Mouse (Mus musculus) spleen, adult 2 months (tissue): Measurements from ENCODE around the gene Slc26a8. TPM values are rescaled to one million over a fixed set of nuclear protein-coding genes. Genes with fewer than 3 reads are reported as not detected.

Experiments used
- DNase-seq, 2 experiments: peaks; one replicate each; pipeline versions ENCODE4 v3.0.0 to v3.0.0-alpha.2; 2012 to 2021; ENCODE audit warnings: low spot score in 2 of 2, low read depth in 1 of 2
- H3K27ac ChIP-seq: fragments of 200-500 bp; 2 replicates; pipeline ENCODE4 v1.5.1; 2012; ENCODE audit warnings: low read length, inconsistent platforms; ENCODE audit not compliant: insufficient read depth
- H3K27me3 ChIP-seq: fragments of 200-500 bp; 2 replicates; pipeline ENCODE4 v1.6.1; 2012; ENCODE audit warnings: mild to moderate bottlenecking, moderate library complexity, low read length, inconsistent platforms; ENCODE audit not compliant: control insufficient read depth, insufficient read depth
- H3K36me3 ChIP-seq: fragments of 200-500 bp; 2 replicates; pipeline ENCODE4 v1.6.1; 2012; ENCODE audit warnings: mild to moderate bottlenecking, low read length, inconsistent platforms; ENCODE audit not compliant: control insufficient read depth, insufficient read depth
- H3K4me1 ChIP-seq: fragments of 200-500 bp; 2 replicates; pipeline ENCODE4 v1.6.1; 2011; ENCODE audit warnings: inconsistent platforms; ENCODE audit not compliant: control insufficient read depth, insufficient read depth, insufficient read length
- H3K4me3 ChIP-seq: fragments of 200-500 bp; 2 replicates; pipeline ENCODE4 v1.5.1; 2011; ENCODE audit warnings: mild to moderate bottlenecking, inconsistent platforms; ENCODE audit not compliant: insufficient read depth, insufficient read length; ENCODE audit errors: extremely low read depth
- CTCF ChIP-seq: fragments of 200-500 bp; IDR thresholded peaks from 2 replicates; pipeline ENCODE4 v1.5.1; 2011; ENCODE audit warnings: mild to moderate bottlenecking, inconsistent platforms; ENCODE audit not compliant: insufficient read depth, insufficient read length, insufficient replicate concordance; ENCODE audit errors: extremely low read depth
- POLR2A ChIP-seq: fragments of 200-500 bp; IDR thresholded peaks from 2 replicates; pipeline ENCODE4 v1.6.1; 2011; ENCODE audit warnings: low read depth, low read length, inconsistent platforms
- WGBS: fragments of 180-500 bp; shearing (Covaris S2); methylation state at CpG from one replicate; pipeline ENCODE4 v1.1.7; 2018; 5-methylcytosine and 5-hydroxymethylcytosine counted together
- polyA plus RNA-seq: library from polyadenylated mRNA; depleted of rRNA; stranded (reverse); fragments of >200 nt; gene quantifications from 2 replicates; pipeline ENCODE4 v1.2.3, GENCODE M21; 2012

The Slc26a8 gene
- polyA plus RNA-seq, 1 experiment, result 0.40 TPM

DNA sequence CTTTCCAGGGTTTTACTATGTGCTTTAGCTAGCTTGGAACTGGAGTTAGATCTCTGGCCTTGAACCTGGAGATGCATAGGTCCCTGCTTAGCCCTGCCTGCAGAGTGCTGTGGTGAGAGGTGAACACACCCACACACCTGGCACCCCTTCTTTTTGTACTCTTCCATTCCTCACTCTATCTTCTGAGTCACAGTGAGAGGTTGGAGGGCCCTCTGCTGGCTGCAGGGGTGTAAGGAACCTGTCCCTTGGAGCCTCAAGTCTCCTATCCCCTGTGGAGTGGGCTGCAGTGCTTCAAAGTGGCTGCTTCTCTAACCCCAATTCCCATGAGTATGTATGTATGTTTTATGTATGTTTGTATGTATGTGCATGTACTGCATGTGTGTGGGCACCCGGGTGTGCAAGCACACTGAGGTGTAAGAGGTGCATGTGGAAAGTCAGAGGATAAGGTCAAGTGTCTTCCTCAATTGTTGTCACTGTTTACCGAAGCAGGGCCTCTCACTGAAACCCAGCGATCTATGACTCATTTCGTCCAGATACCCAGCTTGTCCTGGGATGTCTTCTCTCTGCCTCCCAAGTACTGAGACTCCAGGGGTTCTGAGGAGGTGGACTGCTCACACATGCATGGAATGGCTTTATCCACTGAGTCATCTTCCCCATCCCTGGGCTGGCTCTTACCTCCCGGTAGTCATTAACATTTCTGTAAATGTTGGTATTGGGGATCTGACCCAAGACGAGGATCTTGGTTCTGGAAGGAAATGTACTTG is 41.2 kb downstream of the Slc26a8 start:
- peak in 1 of 2 experiments; percentile 43 for DNase-seq
- WGBS, result 57% methylated on average over 6 of the region's 6 CpGs
- TF ChIP-seq POLR2A (no peak), CTCF (peak; percentile 76; the same call in 1 of the 2 replicates)
- no peaks in the 10 kb centered on the region for H3K4me1 ChIP-seq
- no peak overlapping the region for H3K27ac ChIP-seq
- no peaks in the 10 kb centered on the region for H3K27me3 ChIP-seq
- no peak overlapping the region for H3K4me3 ChIP-seq
- H3K36me3 ChIP-seq, result no peaks in the 10 kb centered on the region

DNA sequence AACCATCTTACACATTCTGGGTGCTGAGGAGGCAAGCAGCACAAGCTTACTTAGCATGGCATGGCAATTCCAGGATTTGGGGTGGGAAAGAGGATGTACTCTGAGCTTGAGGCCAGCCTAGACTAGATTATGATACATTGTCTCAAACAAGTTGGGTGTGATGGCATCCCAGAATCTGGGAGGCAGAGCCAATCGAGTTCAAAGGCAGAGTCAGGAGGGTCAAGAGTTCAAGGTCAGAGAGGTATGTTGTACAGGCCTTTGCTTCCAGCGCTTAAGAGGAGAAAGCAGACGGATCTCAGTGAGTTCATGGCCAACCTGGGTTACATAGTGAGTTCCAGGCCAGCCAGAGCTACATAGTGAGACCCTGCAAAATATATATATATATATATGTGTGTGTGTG is 43.8 kb downstream of the Slc26a8 start:
- no peak overlapping the region for H3K27ac ChIP-seq
- no peaks in the 10 kb centered on the region for H3K36me3 ChIP-seq
- WGBS, result 83% methylated on average over 3 of the region's 3 CpGs
- H3K4me1 ChIP-seq, result no peaks in the 10 kb centered on the region
- no peak for TF ChIP-seq POLR2A
- TF ChIP-seq CTCF, result no peak
- DNase-seq, result no peak
- no peak overlapping the region for H3K4me3 ChIP-seq
- no peaks in the 10 kb centered on the region for H3K27me3 ChIP-seq

DNA sequence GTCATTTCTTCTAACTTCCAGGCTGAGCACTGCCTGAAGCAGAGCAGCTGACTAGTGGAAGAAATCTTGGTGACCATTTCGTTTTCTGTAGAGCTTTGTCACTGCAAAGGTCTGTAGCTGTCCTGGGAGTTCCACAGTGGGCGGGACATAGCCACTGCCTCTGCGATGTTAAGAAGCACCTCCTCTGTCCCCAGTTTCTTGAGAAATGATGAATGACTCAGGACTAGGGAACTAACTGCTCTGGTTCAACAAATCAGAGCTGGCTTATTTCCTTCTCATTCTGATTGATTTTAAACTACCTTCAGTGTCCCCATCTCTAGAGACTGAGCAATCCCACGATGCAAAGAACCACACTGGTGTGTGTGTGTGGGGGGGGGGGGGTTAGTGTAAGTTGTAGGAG is 45.9 kb downstream of the Slc26a8 start:
- Histone ChIP-seq H3K4me1 (no peaks in the 10 kb centered on the region), H3K36me3 (no peaks in the 10 kb centered on the region), H3K27me3 (no peaks in the 10 kb centered on the region), H3K27ac (no peak overlapping the region), H3K4me3 (no peak overlapping the region)
- whole genome bisulfite sequencing, result 29% methylated on average over 4 of the region's 4 CpGs
- TF ChIP-seq CTCF, result no peak
- TF ChIP-seq POLR2A, result no peak
- no peak for DNase-seq

DNA sequence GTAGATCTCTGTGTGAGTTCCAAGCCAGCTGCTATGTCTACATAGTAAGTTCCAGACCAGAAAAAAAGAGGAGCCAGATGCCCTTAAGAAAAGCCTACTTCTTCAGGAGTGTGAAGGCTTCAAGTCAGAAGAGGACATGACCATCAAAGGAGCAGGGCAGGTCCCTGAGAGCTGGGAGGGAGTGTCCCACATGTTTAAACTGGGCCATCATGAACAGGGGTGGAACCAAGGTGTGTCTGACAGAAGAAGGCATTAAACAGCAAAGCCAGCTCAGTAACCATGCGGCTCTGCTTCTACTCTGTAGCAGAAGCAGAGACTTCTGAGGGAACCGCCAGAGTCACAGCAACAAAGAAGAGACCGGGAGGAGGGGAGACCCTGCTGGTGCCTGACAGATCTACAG is 46.3 kb downstream of the Slc26a8 start:
- Histone ChIP-seq H3K27ac (no peak overlapping the region), H3K4me3 (no peak overlapping the region), H3K27me3 (no peaks in the 10 kb centered on the region), H3K36me3 (no peaks in the 10 kb centered on the region), H3K4me1 (no peaks in the 10 kb centered on the region)
- TF ChIP-seq POLR2A, result no peak
- no peak for TF ChIP-seq CTCF
- 58% methylated on average over 3 of the region's 3 CpGs for WGBS
- no peak for DNase-seq

DNA sequence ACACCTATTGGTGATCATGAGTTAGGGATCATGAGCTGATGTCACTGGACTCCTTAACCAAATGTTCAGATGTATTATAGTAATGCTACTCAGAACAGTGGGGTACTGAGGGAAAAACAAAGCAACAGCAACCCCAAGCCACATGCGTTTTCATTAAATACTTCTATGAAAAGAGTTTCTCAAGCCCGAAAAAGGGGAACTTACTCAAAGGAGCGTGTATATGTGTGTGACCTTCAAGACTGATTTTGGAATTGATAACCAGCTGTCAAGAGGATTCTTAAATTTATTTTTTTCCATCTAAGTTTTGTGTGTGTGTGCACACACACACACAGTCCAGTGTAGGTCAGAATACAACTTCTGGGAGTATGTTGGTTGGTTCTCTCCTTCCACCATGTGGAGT is 49.9 kb downstream of the Slc26a8 start:
- H3K36me3 ChIP-seq, result no peaks in the 10 kb centered on the region
- TF ChIP-seq POLR2A (no peak), CTCF (no peak)
- WGBS, result 20% methylated on average over 3 of the region's 3 CpGs
- no peak overlapping the region for H3K27ac ChIP-seq
- H3K27me3 ChIP-seq, result no peaks in the 10 kb centered on the region
- no peak for DNase-seq
- no peak overlapping the region for H3K4me3 ChIP-seq
- H3K4me1 ChIP-seq, result no peaks in the 10 kb centered on the region

DNA sequence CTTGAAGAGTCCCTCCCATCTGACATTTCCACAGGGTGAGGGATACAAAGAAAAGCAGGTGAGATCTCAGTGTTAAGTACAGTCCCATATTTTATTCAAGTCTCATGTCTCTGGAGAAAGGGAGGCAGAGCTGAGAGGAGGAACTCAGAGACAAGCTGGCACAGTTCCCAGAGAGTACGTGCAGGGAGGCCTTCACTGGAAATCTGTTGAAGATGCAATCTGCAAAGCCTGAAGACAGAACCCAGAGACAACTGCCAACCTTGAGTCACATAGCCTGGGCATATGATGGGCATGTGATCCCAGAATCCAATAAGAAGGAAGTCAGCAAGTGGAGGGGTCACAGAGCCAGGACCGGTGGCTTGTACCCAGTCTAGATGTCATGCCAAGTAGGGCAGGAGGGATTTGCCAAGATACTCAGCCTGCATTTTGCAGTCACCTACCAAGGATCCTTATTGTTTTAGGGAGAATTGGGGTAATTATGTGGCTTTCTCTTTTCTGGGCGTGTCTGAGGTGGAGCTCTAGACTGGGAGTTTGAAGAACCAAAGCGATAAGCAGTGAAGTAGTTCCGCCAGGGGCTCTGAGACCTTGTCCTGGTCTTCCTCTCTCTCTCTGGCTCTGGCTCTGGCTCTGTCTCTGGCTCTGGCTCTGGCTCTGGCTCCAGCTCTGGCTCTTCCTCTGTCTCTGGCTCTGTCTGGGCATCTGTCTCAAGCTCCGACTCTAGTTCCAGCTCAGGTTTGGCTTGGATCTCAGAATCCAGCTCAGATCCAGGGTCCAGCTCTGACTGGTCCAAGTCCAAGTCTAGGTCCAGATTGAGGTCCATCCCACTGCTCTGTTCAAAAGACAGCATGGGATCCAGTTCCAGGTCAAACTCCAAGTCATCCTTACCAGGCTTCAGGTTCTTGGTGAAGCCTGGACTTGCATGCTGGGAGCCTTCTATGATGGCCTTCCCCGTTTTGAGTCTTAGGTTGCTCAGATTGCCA is 52.0 kb downstream of the Slc26a8 start:
- Histone ChIP-seq H3K4me3 (no peak overlapping the region), H3K27ac (no peak overlapping the region), H3K36me3 (no peaks in the 10 kb centered on the region), H3K4me1 (no peaks in the 10 kb centered on the region), H3K27me3 (no peaks in the 10 kb centered on the region)
- TF ChIP-seq POLR2A (no peak), CTCF (no peak)
- WGBS, result 77% methylated on average over 7 of the region's 7 CpGs
- DNase-seq, result no peak
